Mouse (Mus musculus): ENCODE results near the gene Tnfsf9. TPM values are rescaled to one million over a fixed set of nuclear protein-coding genes. Genes with fewer than 3 reads are reported as not detected.
A peak's percentile ranks its signal among the peaks of the same experiment; 100 is the strongest.

The Tnfsf9 gene
- polyA plus RNA-seq, 1 experiment: 11.8 TPM

- H3ac ChIP-seq (ENCODE audit: control insufficient read depth, insufficient read length, low read depth): no peak overlapping the region
- no peak for TF ChIP-seq MAX (IDR thresholded peaks at IDR 0.05)
- no peak for TF ChIP-seq MYOD1 (IDR thresholded peaks at IDR 0.05; ENCODE audit: control insufficient read depth, insufficient read length, low read depth)
- TF ChIP-seq USF1 (IDR thresholded peaks at IDR 0.05; ENCODE audit: low read depth): no peak
- no peak for TF ChIP-seq CEBPB (IDR thresholded peaks at IDR 0.05; ENCODE audit: low read depth)
- no peak for TF ChIP-seq MYOG (IDR thresholded peaks at IDR 0.05; ENCODE audit: control insufficient read depth, extremely low read depth, insufficient read length)
- no peak for TF ChIP-seq FOSL1 (IDR thresholded peaks at IDR 0.05; ENCODE audit: insufficient read depth, low read length, poor library complexity, severe bottlenecking)
- TF ChIP-seq CTCF (IDR thresholded peaks at IDR 0.05; ENCODE audit: control insufficient read depth, insufficient read depth, insufficient read length): no peak
Measured at GRCm38 (mm10) chr17:57098321-57098720, 6.8 kb upstream of the Tnfsf9 start.

GRCm38 (mm10) chr17:57099629-57100325 lies 5.3 kb upstream of the Tnfsf9 start:
- Histone ChIP-seq H3K79me3 (ENCODE audit: low read depth) (no peaks in the 10 kb centered on the region), H3K27me3 (ENCODE audit: control insufficient read depth, insufficient read depth, insufficient read length) (no peaks in the 10 kb centered on the region), H3K4me3 (ENCODE audit: insufficient read depth, poor library complexity, severe bottlenecking) (no peak overlapping the region), H3ac (ENCODE audit: control insufficient read depth, insufficient read length, low read depth) (no peak overlapping the region), H3K36me3 (ENCODE audit: control insufficient read depth, insufficient read depth) (no peaks in the 10 kb centered on the region), H3K79me2 (ENCODE audit: control insufficient read depth, insufficient read depth) (no peaks in the 10 kb centered on the region)
- TF ChIP-seq CTCF (IDR thresholded peaks at IDR 0.05; ENCODE audit: control insufficient read depth, insufficient read depth, insufficient read length): no peak
- no peak for TF ChIP-seq MYOG (IDR thresholded peaks at IDR 0.05; ENCODE audit: control insufficient read depth, extremely low read depth, insufficient read length)
- TF ChIP-seq MAX (IDR thresholded peaks at IDR 0.05): no peak
- no peak for TF ChIP-seq USF1 (IDR thresholded peaks at IDR 0.05; ENCODE audit: low read depth)
- TF ChIP-seq MYOD1 (IDR thresholded peaks at IDR 0.05; ENCODE audit: control insufficient read depth, insufficient read length, low read depth): no peak

More at GRCm38 (mm10) chr17:57098321-57098720, 6.8 kb upstream of the Tnfsf9 start:
- H3K4me3 ChIP-seq (ENCODE audit: insufficient read depth, poor library complexity, severe bottlenecking): no peak overlapping the region
- H3K27me3 ChIP-seq (ENCODE audit: control insufficient read depth, insufficient read depth, insufficient read length): no peaks in the 10 kb centered on the region
- H3K79me2 ChIP-seq (ENCODE audit: control insufficient read depth, insufficient read depth): no peaks in the 10 kb centered on the region
- H3K79me3 ChIP-seq (ENCODE audit: low read depth): no peaks in the 10 kb centered on the region
- no peaks in the 10 kb centered on the region for H3K36me3 ChIP-seq (ENCODE audit: control insufficient read depth, insufficient read depth)

- Histone ChIP-seq H3K4me3 (ENCODE audit: insufficient read depth, poor library complexity, severe bottlenecking) (no peak overlapping the region), H3K79me3 (ENCODE audit: low read depth) (peaks cover 8% of the 10 kb centered on the region), H3K27me3 (ENCODE audit: control insufficient read depth, insufficient read depth, insufficient read length) (no peaks in the 10 kb centered on the region), H3K36me3 (ENCODE audit: control insufficient read depth, insufficient read depth) (no peaks in the 10 kb centered on the region), H3K79me2 (ENCODE audit: control insufficient read depth, insufficient read depth) (peaks cover 19% of the 10 kb centered on the region), H3ac (ENCODE audit: control insufficient read depth, insufficient read length, low read depth) (no peak overlapping the region)
- TF ChIP-seq MYOG (IDR thresholded peaks at IDR 0.05; ENCODE audit: control insufficient read depth, extremely low read depth, insufficient read length) (no peak), USF1 (IDR thresholded peaks at IDR 0.05; ENCODE audit: low read depth) (no peak), FOSL1 (IDR thresholded peaks at IDR 0.05; ENCODE audit: insufficient read depth, low read length, poor library complexity, severe bottlenecking) (no peak), MAX (IDR thresholded peaks at IDR 0.05) (no peak), CEBPB (IDR thresholded peaks at IDR 0.05; ENCODE audit: low read depth) (no peak), MYOD1 (IDR thresholded peaks at IDR 0.05; ENCODE audit: control insufficient read depth, insufficient read length, low read depth) (no peak), CTCF (IDR thresholded peaks at IDR 0.05; ENCODE audit: control insufficient read depth, insufficient read depth, insufficient read length) (no peak)
Measured at GRCm38 (mm10) chr17:57102276-57102675, 2.8 kb upstream of the Tnfsf9 start.

GRCm38 (mm10) chr17:57104496-57104895 lies 629 bp upstream of the Tnfsf9 start:
- Histone ChIP-seq H3K27me3 (ENCODE audit: control insufficient read depth, insufficient read depth, insufficient read length) (no peaks in the 10 kb centered on the region), H3K4me3 (ENCODE audit: insufficient read depth, poor library complexity, severe bottlenecking) (no peak overlapping the region), H3K36me3 (ENCODE audit: control insufficient read depth, insufficient read depth) (no peaks in the 10 kb centered on the region), H3ac (ENCODE audit: control insufficient read depth, insufficient read length, low read depth) (no peak overlapping the region), H3K79me2 (ENCODE audit: control insufficient read depth, insufficient read depth) (peaks cover 21% of the 10 kb centered on the region), H3K79me3 (ENCODE audit: low read depth) (peaks cover 8% of the 10 kb centered on the region)
- TF ChIP-seq MAX (IDR thresholded peaks at IDR 0.05): no peak
- TF ChIP-seq CEBPB (IDR thresholded peaks at IDR 0.05; ENCODE audit: low read depth): no peak
- no peak for TF ChIP-seq CTCF (IDR thresholded peaks at IDR 0.05; ENCODE audit: control insufficient read depth, insufficient read depth, insufficient read length)
- no peak for TF ChIP-seq MYOG (IDR thresholded peaks at IDR 0.05; ENCODE audit: control insufficient read depth, extremely low read depth, insufficient read length)
- TF ChIP-seq USF1 (IDR thresholded peaks at IDR 0.05; ENCODE audit: low read depth): no peak
- no peak for TF ChIP-seq MYOD1 (IDR thresholded peaks at IDR 0.05; ENCODE audit: control insufficient read depth, insufficient read length, low read depth)
- TF ChIP-seq FOSL1 (IDR thresholded peaks at IDR 0.05; ENCODE audit: insufficient read depth, low read length, poor library complexity, severe bottlenecking): no peak

- H3ac ChIP-seq (ENCODE audit: control insufficient read depth, insufficient read length, low read depth): no peak overlapping the region
- H3K27me3 ChIP-seq (ENCODE audit: control insufficient read depth, insufficient read depth, insufficient read length): no peaks in the 10 kb centered on the region
- peaks cover 21% of the 10 kb centered on the region for H3K79me2 ChIP-seq (ENCODE audit: control insufficient read depth, insufficient read depth)
- TF ChIP-seq USF1 (IDR thresholded peaks at IDR 0.05; ENCODE audit: low read depth) (no peak), FOSL1 (IDR thresholded peaks at IDR 0.05; ENCODE audit: insufficient read depth, low read length, poor library complexity, severe bottlenecking) (no peak), CEBPB (IDR thresholded peaks at IDR 0.05; ENCODE audit: low read depth) (no peak), CTCF (IDR thresholded peaks at IDR 0.05; ENCODE audit: control insufficient read depth, insufficient read depth, insufficient read length) (no peak), MYOD1 (IDR thresholded peaks at IDR 0.05; ENCODE audit: control insufficient read depth, insufficient read length, low read depth) (no peak), MAX (IDR thresholded peaks at IDR 0.05) (no peak), MYOG (IDR thresholded peaks at IDR 0.05; ENCODE audit: control insufficient read depth, extremely low read depth, insufficient read length) (no peak)
- peak overlapping the region; percentile 65 for H3K4me3 ChIP-seq (ENCODE audit: insufficient read depth, poor library complexity, severe bottlenecking)
- H3K79me3 ChIP-seq (ENCODE audit: low read depth): peaks cover 8% of the 10 kb centered on the region
- H3K36me3 ChIP-seq (ENCODE audit: control insufficient read depth, insufficient read depth): no peaks in the 10 kb centered on the region
Measured at GRCm38 (mm10) chr17:57106035-57106368, 877 bp downstream of the Tnfsf9 start.
